Mouse (Mus musculus): ENCODE data around the gene Ank2.

Gene Ank2

DNA sequence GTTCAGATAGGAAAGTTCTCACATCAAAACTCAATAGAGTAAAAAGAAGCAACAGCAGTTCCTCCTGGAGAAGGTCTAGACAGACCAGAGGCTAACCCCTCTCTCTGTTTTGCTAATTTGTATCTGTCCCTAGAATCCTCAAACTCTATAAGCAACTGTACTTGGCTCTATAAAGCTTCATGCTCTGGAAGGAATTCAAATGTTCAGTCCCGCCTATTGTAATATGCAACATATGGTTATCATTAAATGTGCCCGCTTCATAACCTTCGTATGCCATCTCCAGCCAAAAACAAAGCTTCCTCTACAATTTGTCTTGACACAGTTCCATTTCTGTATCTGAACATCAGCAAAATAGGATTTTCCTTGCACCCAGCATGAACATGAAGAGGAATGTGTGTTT is 389.7 kb downstream of the Ank2 start:
- DNase-seq, result no peak

DNA sequence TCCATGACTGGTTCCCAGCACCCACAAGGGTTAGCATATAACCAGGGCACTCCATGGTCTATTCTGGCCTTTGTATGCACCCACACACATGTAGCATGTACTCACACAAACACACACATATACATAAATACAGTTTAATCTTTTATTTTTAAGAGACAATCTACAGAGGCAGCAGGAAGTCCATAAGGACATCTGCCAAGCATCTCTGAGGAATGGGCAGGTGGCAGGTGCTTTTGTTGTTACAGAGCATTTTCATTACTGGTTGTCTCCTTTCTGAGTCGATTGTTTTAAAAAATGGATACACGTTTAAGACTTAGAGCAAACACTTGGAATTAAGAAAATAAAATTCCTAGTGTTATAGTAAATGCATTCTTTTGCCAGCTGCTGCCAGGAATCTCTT is 390.7 kb downstream of the Ank2 start:
- no peak for DNase-seq

DNA sequence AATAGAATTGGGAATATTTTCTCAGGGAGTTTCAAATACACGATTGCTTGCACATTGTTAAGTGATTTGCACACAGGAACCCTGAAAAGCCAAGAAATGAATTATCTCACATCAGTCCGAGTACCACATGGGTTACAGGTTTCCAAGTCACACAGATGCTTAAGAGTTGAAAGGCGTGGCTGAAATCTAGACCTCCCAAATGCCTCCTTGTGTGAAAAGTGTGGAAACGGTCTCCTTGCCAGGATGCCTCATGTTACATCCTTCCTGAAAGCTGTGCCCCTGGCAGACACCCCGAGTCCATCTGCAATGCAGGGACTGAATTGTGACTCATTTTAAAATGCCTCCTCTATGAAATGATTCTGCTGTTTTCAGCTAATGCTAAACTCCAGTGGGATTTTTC is 391.9 kb downstream of the Ank2 start:
- DNase-seq, result no peak

DNA sequence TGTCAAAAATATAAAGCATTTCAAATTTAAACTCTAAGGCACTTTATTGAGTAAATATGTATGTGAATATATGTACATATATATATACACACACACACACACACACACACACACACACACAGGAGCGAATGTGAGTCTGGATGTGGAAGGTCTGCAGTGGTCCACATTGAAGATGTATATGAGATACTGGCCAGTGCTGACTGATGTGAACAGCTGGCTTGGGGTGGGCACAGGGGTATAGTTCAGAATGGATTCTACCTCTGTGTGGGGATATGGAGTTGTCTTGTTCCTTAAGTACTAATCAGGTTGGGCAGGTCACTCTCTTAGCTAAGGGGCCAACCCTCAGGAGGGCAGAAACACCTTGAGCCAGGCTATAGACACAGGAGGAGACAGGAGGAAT is 397.8 kb downstream of the Ank2 start:
- no peak for DNase-seq

DNA sequence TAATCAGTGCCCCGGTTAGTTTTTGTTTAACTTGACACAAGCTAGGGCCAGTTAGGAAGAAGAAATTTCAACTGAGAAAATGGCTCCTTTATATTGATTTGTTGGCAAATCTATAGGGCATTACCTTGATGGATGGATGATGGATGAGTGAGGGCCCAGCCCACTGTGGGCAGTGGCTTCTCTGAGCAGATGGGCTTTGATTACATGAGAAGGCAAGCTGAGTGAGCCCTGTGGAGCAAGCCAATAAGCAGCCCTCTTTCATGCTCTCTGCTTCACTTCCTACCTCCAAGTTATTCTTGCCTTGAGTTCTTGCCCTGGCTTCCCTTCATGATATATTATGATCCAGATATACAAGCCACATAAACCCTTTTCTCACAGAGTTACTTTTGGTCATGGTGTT is 401.4 kb downstream of the Ank2 start:
- DNase-seq, result no peak

DNA sequence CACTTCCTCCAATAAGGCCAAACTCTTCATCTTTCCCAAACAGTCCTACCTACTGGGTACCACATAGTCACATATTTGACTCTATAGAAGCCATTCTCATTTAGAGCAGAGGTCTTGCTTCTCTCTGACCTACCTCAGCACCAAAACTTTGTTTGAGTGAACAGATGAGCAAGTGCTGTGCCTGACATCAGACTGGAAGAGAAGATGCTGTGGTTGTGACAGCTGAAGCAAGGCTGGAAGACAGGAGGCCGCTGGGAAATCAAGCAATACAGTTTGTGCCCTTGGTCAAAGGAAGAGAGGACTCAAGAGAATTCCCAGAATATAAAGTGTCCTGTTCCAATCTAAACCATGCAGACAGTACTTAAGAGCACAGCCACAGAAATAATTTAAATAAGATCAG is 402.0 kb downstream of the Ank2 start:
- DNase-seq, result no peak

DNA sequence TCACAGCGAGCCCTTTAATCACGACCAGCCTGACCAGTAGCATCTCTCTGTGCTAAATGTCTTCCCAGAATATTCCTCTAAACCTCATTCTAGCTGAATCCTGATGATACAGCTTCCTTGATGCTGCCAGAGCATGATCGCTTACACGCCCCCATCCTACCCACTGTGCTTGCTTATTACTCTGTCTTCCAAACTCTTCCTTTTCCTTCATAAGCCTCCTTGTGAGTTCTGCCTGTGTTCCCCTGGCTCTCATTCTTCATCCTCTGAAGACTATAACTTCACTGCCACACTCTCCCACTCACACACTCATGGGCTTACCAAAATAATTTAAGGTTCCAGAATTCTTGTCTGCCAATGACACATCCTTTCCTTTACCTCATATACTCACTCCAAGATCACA is 405.5 kb downstream of the Ank2 start:
- no peak for DNase-seq

DNA sequence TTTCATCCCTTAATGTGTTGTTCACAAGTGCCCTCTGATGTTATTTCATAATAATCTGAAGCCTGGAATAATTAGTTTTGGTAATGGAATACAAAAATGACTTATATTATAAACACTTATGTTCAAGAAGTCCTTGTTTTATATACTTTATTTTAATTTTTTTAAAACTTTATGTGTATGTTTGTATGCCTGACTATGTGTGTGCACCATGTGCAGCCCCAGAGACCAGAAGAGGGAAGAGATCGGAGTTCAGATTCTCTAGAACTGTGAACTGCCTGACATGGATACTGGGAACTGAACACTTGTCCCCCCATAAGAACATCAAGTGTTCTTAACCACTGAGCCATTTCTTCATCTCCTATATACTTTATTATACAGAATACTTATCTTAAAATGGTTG is 411.6 kb downstream of the Ank2 start:
- no peak for DNase-seq

DNA sequence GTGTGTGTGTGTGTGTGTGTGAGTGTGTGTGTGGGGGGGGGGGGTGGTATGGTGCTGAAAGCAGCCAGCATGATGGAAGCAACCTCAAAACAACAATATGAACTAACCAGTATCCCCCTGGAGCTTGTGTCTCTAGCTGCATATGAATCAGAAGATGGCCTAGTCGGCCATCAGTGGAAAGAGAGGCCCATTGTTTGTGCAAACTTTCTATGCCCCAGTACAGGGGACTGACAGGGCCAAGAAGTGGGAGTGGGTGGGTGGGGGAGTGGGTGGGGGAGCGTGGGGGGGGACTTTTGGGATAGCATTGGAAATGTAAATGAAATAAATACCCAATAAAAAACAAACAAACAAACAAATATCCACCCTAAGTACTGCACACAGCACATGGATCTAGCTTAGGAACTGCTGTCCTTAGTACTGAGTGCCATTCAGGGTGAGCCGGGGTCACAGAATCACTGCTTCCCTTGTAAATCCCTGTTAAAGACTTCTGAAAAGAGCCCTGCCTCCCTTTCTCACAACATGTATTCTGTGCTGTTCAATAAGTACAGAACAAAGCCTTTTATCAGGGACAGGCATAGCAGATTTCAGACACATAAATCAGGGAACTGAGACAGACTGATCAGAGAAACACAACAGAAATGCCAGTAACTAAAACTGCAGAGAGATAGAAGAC is 412.2 kb downstream of the Ank2 start:
- no peak for DNase-seq

DNA sequence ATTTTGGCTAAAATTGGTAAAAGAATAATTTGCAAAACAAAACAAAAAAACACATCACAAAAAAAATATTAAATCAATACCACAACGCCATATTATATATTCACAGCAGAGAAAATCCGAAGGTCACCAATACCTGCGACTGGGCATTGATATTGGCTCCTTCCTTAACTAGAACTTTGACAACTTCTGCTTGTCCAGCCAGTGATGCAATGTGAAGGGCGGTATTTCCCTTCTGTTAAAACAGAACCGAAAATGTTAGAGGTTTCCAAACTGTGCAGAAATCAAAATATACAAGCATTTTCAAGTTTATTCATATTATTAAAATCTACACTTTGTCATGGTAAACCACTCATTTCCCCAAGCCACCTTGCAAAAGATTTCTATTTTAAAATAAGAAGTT is 421.8 kb downstream of the Ank2 start:
- no peak for DNase-seq

DNA sequence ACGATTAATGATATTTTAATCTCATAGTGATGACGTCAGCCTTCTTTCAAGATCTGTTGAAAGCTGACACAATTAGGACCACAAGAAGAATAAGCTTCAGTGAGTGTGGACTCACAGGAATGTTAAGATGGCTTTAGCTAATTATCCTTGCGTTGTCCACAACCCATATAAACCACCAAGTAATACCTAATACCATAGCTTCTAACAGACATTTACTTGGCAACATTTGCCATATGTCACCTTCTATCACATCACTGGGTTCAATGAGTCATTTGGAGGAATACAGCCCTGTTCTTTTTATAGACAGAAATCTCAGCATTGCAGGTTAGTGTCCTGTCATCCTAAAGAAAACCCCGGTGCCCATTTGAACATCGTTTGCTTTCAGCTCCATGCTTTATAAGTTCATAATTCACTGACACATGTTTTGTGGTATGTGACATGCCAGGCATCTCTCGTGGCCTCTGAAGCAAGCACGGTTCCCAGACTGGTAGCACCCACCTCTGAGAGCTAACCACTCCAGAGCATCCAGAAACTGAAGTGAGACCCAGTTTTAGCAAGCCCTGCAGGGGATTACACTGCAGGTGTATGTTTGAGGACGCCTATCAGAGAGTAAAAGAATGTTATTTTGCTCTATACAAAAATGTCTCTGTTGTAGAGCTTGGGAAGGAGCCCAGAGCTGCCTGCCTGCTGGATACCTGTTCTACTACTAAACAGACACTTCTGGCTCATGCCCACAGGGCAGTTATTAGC is 423.4 kb downstream of the Ank2 start:
- DNase-seq, result no peak

DNA sequence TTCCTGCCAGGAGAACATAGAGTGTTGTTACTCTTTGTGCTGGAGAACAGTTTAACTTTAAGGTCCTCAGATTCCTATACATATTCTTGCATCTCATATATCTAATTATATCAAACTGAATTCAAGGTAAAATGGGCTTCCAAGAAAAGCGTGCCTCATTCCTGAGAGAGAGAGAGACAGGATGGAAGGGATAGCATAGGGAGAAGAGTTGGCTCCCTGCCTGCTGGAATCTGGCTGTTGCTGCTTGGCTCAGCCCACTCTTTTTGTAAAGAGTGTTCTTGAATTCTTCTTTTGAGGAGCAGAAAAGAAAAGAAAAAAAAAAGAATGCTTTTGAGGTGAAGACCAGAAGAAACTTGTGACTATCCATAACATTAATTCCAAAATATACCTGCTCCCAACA is 427.7 kb downstream of the Ank2 start:
- no peak for DNase-seq

DNA sequence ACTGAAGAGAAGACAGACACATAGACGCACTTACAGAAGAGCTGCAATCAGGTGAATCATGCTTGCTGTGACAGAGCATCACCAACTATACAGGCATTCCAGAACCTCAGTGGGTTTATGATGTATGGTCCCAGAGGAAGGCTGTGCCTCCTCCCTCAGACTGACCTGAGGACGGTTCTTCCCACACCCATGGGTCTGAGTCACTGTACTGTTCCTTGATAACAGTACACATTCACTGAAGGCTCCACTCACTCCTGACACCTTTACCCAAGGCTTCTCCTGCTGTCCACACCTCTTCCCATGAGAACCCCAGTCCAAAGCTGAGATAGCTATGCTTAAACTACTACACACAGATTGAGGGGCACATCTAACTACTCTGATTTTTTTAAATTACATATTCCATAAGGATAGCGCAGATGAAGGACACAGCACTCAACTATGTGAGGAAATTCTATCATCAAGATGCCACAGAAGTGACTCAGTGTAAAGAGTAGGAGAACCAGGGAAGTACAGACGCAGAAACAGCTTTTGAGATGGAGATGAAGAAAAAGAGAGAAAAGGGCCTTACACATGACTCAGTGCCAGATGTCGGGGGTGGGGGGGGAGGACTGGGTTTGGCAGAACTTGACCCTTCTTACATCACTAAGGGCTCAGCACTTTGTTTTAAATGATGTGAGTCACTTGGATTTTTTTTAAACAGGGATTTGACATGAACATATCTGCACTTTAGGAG is 435.3 kb downstream of the Ank2 start:
- no peak for DNase-seq

DNA sequence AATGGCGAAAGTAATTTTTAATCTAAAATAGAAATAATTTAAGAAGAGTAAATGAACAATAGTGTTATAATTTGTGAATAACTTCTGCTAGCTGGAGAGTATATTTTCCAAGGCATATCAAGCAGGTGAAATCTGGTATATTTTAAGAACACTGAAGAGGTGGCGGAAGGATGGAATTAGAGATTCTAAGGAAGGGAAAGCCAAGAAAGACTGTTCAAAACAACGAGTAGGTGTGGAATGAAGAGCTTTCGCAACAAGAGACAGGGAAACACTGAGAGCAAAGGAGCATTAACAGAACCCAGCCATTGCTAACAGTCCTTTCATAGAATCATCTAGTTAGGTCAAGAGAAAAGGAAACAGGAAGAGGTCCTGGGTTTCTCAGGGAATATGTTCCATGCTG is 439.5 kb downstream of the Ank2 start:
- no peak for DNase-seq

DNA sequence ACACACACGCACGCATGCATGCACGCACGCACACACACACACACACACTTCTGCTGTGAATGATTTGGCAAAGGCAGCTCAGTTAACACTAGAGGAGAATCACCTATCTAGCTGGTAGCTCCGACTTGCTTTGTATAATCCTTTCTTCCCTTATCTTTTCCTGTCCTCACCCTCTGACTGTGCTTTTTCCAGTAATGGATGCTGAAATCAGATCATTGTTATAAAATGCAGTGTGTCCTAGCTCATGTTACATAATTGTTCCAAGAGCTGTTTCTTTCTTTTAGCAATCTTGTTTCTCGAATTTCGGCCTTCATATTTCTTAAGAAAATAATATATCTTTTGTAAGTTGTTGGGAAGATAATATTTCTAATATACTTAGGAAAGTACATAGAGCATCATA is 457.9 kb downstream of the Ank2 start:
- DNase-seq, result no peak

DNA sequence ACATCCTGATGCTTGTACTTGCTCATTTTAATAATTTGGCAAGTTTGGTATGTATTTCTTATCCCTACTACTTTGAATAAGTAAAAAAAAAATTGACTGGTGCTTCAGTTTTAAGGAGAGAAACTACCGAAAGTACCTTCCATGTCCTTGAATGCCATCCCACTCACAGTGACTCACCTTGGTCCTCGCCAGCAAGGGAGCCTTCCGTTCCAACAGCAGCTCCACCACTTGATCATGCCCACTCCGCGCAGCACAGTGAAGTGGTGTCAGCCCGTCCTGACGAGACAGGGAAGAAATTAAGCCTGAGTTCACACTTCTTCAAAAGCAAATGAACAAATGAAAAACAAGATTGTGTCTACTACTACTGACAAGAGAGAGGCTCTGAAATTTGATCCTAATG is 460.6 kb downstream of the Ank2 start:
- no peak for DNase-seq

DNA sequence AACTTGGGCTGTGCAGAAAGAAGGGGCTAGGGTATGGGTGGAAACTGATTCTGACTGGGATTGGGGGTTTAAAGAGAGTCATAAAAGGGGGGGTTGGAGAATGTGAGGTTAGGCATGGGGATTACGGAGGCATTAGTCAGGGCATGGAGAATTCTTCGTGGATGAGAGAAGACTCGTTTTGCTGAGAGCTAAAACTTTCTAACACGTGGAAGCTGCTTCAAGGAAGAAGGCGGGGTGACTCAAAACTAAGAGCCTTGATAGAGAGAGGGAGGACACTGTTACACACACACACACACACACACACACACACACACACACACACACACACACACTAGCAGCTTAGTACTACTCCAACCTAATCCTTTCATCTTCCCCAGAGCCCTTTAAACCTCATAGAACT is 463.0 kb downstream of the Ank2 start:
- DNase-seq, result no peak

DNA sequence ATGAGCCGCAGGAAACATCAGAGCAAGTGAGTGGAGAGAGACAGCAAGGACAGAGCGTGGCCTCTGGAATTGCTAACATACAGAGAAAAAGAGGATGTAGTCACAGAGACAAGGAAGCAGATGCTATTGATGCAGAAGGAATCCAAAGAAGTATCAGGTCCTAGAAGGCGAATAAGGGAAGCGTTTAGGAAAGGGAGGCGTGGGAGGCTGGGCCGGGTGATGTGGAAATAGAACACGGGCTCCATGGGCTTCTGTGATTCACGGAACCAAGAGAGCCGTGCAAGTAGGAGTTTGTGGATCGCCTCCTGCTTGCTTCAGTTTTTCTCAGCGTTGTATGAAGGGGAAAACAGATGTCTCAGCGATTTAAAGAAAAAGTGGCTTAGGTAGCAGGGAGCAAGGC is 463.6 kb downstream of the Ank2 start:
- DNase-seq, result no peak

DNA sequence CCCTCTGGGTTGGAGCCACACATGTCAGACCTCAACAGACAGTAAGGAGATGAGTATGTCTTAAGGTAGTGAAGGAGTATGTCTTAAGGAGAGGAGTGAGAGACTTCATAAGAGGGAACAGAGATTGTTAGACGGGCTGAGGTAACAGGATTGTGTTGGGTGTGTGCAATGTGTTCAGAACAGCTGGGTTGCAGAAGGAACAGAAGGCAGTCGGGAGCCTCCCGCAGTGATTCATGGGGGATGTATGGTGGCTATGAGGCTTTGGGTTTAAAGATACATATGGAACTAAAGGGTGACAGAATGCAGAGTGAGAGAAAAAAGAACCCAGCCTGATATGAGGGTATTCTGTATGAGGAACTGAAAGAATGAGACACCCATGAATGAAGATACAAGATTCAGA is 464.2 kb downstream of the Ank2 start:
- DNase-seq, result no peak

DNA sequence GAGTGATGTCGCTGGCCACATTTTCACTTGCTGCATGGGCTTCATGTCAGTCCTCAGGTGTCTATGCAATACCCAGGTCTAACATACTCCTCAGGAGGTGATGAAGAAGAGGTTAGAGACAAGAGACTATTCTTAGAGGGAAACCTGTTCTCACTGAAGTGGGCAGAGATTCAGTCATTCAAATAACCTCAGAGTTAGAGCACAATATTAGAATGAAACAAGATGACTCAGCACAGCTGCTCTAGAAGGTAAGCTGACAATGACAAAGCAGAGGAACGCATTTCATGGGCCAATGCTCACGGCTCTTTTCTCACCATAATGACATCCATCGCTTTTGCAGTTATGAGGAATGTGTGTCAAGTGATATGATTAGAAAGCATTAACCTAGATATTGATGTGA is 475.2 kb downstream of the Ank2 start:
- DNase-seq, result no peak

DNA sequence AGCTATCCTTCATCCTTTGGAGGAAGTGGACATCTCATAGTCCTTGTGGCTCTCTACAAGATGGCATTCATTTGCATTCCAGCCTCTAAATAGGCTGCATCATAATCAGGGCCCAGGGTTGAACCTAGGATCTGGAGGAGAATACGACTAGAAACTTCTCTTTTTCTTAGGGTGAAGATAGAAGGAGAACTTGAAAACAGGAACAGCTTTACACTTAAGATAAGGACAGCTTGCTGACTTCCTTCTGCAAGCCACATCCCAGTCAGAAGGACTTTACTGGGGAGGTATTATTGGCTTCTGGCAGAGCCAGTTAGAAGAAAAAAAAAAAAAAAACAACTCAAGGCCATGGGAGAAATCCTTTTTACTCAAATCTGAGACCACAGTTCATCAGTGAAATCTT is 479.0 kb downstream of the Ank2 start:
- no peak for DNase-seq

DNA sequence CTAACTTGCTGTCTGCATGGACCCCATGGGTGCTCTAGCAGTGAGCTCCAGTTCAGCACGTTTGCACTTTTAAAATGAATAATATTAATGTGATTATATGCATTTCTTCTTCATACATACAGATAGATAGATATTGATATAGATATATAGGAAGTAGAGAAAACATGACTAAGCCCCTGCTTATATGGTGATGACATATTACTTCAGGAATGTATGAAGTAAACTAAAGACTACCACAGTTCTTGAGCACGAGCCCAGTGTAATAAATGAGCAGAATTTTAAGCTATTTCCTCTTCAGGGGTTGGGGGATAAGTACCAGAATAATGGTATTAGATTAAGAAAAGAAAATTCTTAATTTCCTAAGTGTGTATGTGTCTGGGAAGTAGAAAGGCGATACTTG is 479.4 kb downstream of the Ank2 start:
- no peak for DNase-seq

DNA sequence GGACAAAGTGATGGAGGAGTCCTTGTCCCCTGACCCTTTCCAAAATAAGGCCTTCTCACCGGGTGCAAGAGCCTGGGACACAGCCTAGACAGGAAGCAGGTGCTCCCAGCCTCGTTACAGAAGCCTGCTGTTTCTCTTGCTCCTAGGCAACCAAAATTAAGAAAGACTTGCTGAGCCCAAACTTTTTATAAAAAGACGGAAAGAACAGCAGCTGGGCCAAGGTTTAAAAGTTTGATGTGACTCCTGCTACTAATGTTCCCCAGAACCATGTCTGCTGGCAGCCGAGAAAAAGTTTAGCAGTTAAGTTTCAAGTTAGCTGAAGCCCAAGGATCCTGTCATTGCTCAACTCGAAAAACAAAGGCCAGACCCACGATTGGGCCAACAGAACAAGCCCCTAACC is 480.0 kb downstream of the Ank2 start:
- DNase-seq, result no peak

DNA sequence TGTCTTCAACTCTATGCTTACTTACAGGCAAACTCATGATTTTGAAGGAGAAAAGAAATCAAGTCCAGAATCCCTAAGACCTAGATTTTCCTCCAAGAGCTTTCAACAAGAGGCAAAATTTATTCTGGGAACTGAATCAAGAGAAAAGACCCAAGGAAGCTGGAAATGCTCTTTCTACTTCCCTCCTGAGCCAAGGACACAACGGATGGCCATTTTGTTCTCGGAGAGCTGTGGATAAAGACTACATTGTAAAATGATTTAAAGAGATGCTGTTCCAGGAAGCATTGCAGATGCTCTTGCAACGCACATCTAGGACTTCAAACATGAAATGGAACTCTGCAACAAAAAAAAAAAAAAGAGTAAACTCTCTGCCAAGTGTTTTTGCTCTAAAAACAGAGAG is 481.6 kb downstream of the Ank2 start:
- no peak for DNase-seq

Measured in B cell, adult 2 months (primary cell).